Mouse (Mus musculus): ENCODE results near the gene Sptan1. TPM values are rescaled to one million over a fixed set of nuclear protein-coding genes. Genes with fewer than 3 reads are reported as not detected.
A peak's percentile ranks its signal among the peaks of the same experiment; 100 is the strongest.

The Sptan1 gene
- total and polyA plus RNA-seq, 3 experiments = 73.8 to 113 (median 88.0) TPM

DNA sequence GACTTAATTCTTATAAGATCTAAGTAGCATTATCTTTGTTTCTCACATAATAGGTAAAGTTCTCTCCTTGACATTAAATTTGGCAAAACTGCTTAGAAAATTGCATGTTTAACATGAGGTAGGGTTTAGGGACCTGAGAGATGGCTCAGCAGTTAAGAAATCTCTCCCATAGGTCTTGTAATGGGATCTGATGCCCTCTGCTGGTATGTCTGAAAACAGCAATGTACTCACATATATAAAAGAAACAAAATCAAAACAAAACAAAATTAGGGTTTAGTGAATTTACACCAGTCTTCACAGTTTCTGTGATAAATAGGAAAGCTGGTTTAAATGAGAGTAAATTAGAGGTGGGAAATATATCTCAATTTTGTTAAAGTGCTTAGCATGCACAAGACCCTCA is 11.9 kb downstream of the Sptan1 start:
- Histone ChIP-seq H3K4me3 (replicated peaks in 1 of 3; ENCODE audit: low read depth in 2 of 3, low read length in 2 of 3, poor library complexity in 1 of 3) (no peak overlapping the region), H3K4me1 (ENCODE audit: control insufficient read depth in 1 of 2, insufficient read depth in 2 of 2) (peaks cover 0 to 11% of the 10 kb centered on the region in 2 experiments; a peak in 2 of 4 replicates), H3K36me3 (replicated peaks in 1 of 2; ENCODE audit: control insufficient read depth in 1 of 2, insufficient read depth in 1 of 2, low read length in 1 of 2) (peaks cover 34 to 74% of the 10 kb centered on the region in 2 experiments), H3K27me3 (replicated peaks) (no peaks in the 10 kb centered on the region), H3K79me2 (replicated peaks; ENCODE audit: control insufficient read depth, extremely low read depth, insufficient read depth, poor library complexity, severe bottlenecking) (peaks cover 23% of the 10 kb centered on the region), H3K9me3 (replicated peaks; ENCODE audit: low read length) (no peaks in the 10 kb centered on the region), H3K9ac (ENCODE audit: insufficient read depth, low read depth) (no peak overlapping the region), H3K4me2 (ENCODE audit: insufficient read depth, low read depth, poor library complexity, severe bottlenecking) (no peak overlapping the region), H3K27ac (ENCODE audit: insufficient read depth, low read depth) (no peak overlapping the region)
- in situ Hi-C loops (cut with MboI; ENCODE audit: low pct_ligation_motif_present, low pct_unique_long_range_greater_than_20kb, low sequenced_read_pairs) = no loop called here
- TF ChIP-seq TBP (conservative IDR thresholded peaks at IDR 0.05; ENCODE audit: low read depth, low read length) = no peak
- peak; percentile 26 to 76 for TF ChIP-seq CTCF (conservative IDR thresholded peaks at IDR 0.05 in 1 of 2, IDR thresholded peaks at IDR 0.05 in 1 of 2; ENCODE audit: low read depth in 2 of 2, low read length in 2 of 2)
- TF ChIP-seq SMC3 (IDR thresholded peaks at IDR 0.05; ENCODE audit: low read depth, low read length) = peak; percentile 70
- no peak for TF ChIP-seq ZMIZ1 (IDR thresholded peaks at IDR 0.05; ENCODE audit: low read depth, low read length)
- peak; percentile 76 for TF ChIP-seq RAD21 (IDR thresholded peaks at IDR 0.05; ENCODE audit: low read depth, low read length)
- peak; percentile 57 for DNase-seq (ENCODE audit: extremely low read depth)
- dilution Hi-C loops (cut with MboI; ENCODE audit: extremely low pct_ligation_motif_present, extremely low pct_unique_long_range_greater_than_20kb, low sequenced_read_pairs) = no loop called here

DNA sequence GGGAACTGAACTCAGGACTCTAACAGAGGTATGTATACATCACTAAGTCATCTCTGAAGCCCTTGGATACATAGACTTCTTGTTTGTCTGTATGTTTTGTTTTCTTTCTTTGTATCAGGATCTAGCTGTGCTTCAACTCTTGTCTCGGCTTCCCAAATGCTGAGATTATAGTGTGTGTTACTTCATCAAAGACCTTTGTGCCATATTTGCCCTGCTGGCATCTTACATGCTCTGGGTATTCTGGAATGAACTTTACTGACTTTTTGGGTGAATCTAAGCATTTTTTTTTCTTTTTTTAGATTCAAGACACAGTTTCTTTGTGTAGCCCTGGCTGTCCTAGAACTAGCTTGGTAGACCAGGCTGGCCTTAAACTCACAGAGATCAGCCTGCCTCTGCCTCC is 15.3 kb downstream of the Sptan1 start:
- H3K27me3 ChIP-seq (replicated peaks) = no peaks in the 10 kb centered on the region
- H3K79me2 ChIP-seq (replicated peaks; ENCODE audit: control insufficient read depth, extremely low read depth, insufficient read depth, poor library complexity, severe bottlenecking) = peaks cover 5% of the 10 kb centered on the region; the same call in 1 of the 2 replicates
- H3K9ac ChIP-seq (ENCODE audit: insufficient read depth, low read depth) = no peak overlapping the region
- dilution Hi-C loops (cut with MboI; ENCODE audit: extremely low pct_ligation_motif_present, extremely low pct_unique_long_range_greater_than_20kb, low sequenced_read_pairs) = no loop called here
- no peak overlapping the region for H3K27ac ChIP-seq (ENCODE audit: insufficient read depth, low read depth)
- H3K9me3 ChIP-seq (replicated peaks; ENCODE audit: low read length) = no peaks in the 10 kb centered on the region
- H3K4me1 ChIP-seq (ENCODE audit: control insufficient read depth in 1 of 2, insufficient read depth in 2 of 2) = no peaks in the 10 kb centered on the region
- no peak overlapping the region for H3K4me3 ChIP-seq (replicated peaks in 1 of 3; ENCODE audit: low read depth in 2 of 3, low read length in 2 of 3, poor library complexity in 1 of 3)
- no peak overlapping the region for H3K4me2 ChIP-seq (ENCODE audit: insufficient read depth, low read depth, poor library complexity, severe bottlenecking)
- DNase-seq (ENCODE audit: extremely low read depth) = no peak
- in situ Hi-C loops (cut with MboI; ENCODE audit: low pct_ligation_motif_present, low pct_unique_long_range_greater_than_20kb, low sequenced_read_pairs) = no loop called here
- peaks cover 59 to 85% of the 10 kb centered on the region in 2 experiments for H3K36me3 ChIP-seq (replicated peaks in 1 of 2; ENCODE audit: control insufficient read depth in 1 of 2, insufficient read depth in 1 of 2, low read length in 1 of 2)
- TF ChIP-seq GABPA (IDR thresholded peaks at IDR 0.05; ENCODE audit: insufficient replicate concordance, low read depth, low read length) (no peak), IRF4 (IDR thresholded peaks at IDR 0.05; ENCODE audit: low read depth, low read length) (no peak), EP300 (IDR thresholded peaks at IDR 0.05; ENCODE audit: low read length) (no peak), MXI1 (IDR thresholded peaks at IDR 0.05; ENCODE audit: low read depth, low read length) (no peak), ELF1 (IDR thresholded peaks at IDR 0.05; ENCODE audit: low read depth, low read length) (no peak), TCF12 (IDR thresholded peaks at IDR 0.05; ENCODE audit: low read depth, low read length) (no peak), RCOR1 (conservative IDR thresholded peaks at IDR 0.05; ENCODE audit: low read depth, low read length) (no peak), MAFK (IDR thresholded peaks at IDR 0.05; ENCODE audit: insufficient replicate concordance, low read length) (no peak), KAT2A (IDR thresholded peaks at IDR 0.05; ENCODE audit: insufficient replicate concordance, low read length) (no peak), BHLHE40 (IDR thresholded peaks at IDR 0.05; ENCODE audit: low read depth, low read length) (no peak)
